Mouse (Mus musculus) adrenal gland, adult 2 months (tissue): ENCODE measurements around the gene Hsp90aa1. TPM values are rescaled to one million over a fixed set of nuclear protein-coding genes. Genes with fewer than 3 reads are reported as not detected.
A peak's percentile ranks its signal among the peaks of the same experiment; 100 is the strongest.
"Not testable (repeated sequence)": the region's sequence is repeated elsewhere in the genome, so short reads cannot be mapped to it uniquely, and the experiment has no call there.

Source experiments
- DNase-seq: peaks from one replicate; pipeline ENCODE4 v3.0.0; 2021
- long read RNA-seq: library from polyadenylated mRNA; stranded (forward); transcript quantifications from one replicate; pipeline ENCODE4 v2.0.0, GENCODE M21; 2021
- polyA plus RNA-seq: library from polyadenylated mRNA; depleted of rRNA; stranded (reverse); fragments of >200 nt; gene quantifications from 2 replicates; pipeline ENCODE4 v1.2.3, GENCODE M21; 2012; rRNA removed
- total RNA-seq, 2 experiments: library from RNA; stranded (reverse); gene quantifications; 2 replicates each; pipeline ENCODE4 v1.2.3; 2021

Gene Hsp90aa1
- total RNA-seq (100 to 1,000 TPM; 854 to 984 TPM), polyA plus RNA-seq (22.5 and 33.7 TPM in 2 replicates)
- long read RNA-seq, transcript Hsp90aa1-202 (11 exons, 3,281 nt): major isoform, 223 of 292 reads
- long read RNA-seq, partial matches to known transcripts: 66 of 292 reads
- long read RNA-seq, other reads (novel, unspliced or antisense): 3 of 292 reads

DNA sequence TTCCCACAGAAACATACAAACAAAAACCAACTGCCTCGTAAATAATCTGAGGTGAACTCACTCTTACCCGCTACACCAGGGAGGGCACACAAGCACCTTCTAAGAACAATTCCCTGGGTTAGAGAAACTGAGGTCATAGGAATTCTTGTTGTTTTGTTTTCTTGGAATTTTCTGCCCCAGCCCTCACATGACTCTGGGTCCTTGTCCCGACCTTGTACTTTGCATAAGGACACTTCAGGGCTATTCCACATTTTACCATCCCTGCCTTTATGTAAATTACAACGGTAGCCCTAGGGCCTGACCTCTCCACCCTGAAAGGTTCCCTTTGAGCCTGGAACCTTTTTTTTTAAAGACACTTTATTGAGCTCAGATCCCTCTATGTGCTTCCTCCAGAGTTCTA is at the start of gene Hsp90aa1:
Hsp90aa1 (minus strand) TSS at position 173 of the 400 bp plus-strand sequence.
- DNase-seq: no peak

DNA sequence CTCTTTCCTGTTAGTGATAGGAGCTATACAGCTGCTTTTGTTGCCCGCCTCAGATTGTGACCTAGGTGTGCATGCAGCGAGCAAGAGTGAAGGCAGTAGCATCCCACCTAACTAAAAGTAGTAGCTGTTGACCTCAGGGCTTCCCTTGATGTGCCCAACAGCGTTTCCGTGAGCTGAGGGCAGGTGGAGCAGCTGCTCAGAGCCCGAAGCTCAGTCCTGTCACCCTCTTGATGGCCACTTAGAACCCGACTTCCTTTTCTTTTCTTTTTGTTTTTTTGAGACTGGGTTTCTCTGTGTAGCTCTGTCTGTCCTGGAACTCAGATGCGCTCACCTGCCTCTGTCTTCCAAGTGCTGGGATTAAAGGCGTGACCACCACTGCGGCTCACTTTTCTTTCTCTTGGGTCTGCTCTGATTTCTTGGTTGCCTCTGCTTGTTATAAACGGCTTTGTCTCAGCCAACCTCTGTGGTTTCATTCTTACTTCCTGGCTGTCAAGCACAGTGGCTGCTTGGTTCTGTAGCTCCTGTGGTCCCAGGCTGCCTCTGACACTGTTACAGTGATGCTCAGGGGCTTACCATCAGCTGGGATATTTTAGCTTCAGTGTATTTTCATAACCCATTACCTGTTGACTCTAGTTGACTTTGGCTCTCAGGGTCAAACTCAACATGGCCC is 48.4 kb upstream of the Hsp90aa1 start:
- DNase-seq: no peak

DNA sequence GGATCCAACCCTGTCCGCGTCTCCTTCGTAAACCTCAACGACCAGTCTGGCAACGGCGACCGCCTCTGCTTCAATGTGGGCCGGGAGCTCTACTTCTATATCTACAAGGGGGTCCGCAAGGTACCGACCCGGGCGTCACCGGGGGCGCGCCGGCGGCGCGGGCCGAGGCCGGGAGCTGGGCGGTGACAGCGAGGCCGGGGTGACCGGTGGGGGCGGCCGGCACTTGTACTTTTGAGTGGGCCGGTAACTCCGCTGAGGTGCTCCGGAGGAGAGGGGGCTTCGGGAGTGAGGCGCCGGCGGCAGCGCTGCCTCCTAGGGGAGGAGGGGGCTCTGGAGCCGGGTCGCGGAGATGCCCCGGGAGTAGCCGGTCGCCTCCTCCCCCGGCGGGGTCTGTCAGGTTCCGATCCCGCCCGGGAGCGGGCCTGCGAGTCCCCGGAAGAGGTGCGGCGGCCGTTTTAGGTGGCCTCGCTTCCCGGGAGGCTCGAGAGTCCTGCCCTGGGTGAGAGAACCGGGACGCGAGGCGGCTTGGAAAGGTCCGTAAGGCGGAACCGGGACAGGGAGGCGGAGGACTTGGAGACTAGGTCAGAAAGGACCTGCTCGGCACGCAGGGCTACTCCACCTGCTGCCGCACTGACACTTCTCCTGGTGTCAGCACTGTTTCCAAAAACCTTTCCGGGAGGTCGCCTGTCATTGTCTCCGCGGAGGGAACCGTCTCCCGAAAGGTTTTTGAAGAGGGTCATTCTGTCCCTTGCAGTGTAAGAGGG is 35.8 kb upstream of the Hsp90aa1 start:
- no peak for DNase-seq

DNA sequence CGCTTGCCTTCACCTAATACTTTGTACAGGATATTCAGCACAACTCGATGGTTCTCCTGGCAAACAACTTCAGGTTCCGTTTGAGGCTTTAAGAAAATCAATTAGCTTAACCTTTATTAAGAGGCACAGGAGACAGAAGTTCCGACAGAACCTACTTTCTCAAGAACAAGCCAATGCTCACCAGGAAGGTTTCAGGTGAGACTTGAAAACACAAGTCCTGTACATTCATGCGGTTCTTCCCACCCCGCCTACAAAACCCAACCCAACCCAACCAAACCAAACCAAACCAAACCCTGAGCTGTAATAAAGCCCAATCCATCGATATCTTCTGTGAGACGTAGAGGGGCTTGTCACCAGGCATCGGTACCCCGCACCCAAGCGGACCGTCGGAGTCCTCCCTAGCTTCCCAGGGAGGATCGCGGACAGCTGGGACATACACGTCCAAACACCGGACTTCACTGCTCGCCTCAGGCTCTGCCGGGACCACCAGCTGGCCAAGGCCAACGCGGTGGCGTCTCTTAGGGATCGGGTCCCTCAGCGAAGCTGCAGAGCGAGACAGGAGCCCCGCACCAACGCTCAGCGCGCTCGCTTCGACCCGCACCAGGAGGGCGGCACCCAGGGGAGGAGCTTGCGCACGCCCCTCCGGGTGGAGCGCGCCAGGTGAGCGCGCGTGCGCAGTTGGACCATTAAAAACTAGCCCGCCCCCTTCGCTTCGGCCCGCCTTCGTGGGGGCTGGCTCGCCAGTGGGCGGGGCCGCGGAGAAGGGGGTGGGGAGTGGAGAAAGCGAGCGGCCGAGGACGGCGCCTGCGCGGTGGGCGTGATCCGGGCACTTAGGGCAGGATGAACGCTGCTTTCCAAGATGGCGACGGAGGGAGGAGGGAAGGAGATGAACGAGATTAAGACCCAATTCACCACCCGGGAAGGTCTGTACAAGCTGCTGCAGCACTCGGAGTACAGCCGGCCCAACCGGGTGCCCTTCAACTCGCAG is 34.9 kb upstream of the Hsp90aa1 start, which contains the start of gene Wdr20:
Wdr20 (plus strand) TSS at position 775 of the 988 bp plus-strand sequence.
- DNase-seq: peak; percentile 99

DNA sequence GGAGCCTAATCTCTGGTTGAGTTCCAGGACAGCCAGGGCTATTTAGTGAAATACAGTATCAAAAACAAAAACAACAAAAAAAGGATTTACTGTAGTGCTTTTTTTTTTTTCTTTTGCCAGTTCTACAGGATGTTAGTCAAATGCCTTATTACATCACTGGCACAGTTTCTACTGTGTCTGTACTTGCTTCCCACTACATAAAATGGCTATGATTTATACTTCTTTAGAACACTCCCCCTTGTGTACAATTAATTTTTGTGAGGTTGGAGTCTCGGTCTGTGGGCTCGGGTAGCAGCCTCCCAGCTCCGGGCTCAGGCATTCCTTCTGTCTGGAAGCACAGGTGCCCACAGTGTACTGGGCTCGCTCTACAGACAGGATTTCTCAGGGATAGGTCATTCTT is 34.1 kb upstream of the Hsp90aa1 start:
- DNase-seq: no peak

DNA sequence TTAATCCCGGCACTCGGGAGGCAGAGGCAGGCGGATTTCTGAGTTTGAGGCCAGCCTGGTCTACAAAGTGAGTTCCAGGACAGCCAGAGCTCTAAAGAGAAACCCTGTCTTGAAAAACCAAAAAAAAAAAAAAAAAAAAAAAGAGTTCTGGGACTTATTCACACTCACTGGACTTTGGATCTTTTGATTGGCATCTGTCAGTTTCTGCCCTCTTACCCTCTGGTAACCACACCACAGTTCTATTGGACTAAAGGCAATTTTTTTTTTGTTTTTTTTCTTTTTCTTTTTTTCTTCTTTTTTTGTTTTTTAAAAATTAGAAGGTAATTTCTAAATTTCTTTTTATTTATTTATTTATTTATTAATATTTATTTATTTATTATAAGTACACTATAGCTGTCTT is 30.7 kb upstream of the Hsp90aa1 start:
- DNase-seq: not testable (repeated sequence)

DNA sequence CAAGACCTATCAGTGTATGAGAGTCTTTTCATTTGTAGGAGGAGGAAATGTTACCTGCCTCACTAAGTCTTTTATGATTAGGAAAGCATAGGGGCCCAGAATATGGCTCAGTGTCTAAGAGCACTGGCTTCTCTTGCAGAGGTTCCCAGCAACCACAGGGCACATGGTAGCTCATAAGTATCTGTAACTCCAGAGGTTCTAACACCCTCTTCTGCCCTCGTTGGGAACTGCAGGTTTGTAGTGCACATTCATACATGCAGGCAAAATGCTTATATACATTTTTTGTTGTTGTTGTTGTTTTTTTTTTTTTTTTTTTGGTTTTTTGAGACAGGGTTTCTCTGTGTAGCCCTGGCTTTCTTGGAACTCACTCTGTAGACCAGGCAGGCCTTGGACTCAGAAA is 23.9 kb upstream of the Hsp90aa1 start:
- DNase-seq: no peak

DNA sequence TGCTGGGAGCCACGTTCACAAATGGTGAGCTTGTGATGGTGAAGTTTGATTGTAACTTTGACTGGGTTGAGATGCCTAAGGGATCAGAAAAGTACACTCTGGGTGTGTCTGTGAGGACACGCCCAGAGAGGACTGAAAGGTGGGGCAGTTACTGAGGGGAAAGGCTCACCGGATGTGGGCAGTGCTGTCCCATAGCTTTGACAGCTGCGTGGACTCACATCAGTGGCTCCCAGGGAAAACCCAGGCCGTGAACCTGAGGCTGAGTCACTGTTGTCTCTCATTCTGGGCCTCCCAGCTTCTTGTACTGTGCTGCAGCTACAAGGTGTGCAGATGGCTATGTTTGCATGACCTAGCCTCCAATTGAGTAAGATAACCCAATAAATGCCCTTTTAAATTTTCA is 23.0 kb upstream of the Hsp90aa1 start:
- DNase-seq: no peak

DNA sequence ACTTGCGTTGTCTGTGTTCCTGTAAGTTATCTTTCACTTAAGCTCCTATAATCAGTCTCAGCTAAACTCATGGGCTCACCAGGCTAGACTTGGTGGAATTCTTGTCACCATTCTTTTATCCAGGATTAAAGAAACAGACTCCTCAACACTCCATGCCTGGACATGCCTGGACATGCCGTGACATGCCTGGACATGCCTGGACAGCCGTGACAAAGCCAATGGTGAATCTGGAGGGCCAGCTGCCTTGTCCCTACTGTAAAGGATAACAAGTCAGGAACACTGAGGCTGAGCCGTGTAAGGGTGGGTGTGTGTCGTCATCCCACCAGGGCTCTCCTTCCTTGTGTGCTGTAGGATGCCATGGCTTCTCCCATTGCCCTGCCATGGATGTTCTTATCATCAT is 22.5 kb upstream of the Hsp90aa1 start:
- DNase-seq: no peak

DNA sequence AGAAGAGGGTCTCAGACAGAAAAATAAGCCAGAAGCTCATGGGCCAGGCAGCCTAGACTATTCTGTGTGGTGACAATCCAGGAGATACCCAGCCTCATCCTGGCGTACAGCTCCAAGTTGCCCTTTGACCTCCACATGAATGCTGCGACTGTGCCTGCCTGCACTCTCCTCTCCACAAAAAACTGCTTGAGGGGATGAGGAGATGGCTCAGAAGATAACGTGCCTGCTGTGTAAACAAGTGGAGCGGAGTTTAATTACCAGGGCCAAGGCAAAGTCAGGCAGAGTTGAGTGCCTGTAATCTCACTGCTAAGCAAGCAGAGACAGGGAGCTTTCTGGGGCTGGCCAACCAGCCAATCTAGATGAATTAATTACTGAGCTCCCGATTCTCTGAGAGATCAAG is 13.5 kb upstream of the Hsp90aa1 start:
- no peak for DNase-seq

DNA sequence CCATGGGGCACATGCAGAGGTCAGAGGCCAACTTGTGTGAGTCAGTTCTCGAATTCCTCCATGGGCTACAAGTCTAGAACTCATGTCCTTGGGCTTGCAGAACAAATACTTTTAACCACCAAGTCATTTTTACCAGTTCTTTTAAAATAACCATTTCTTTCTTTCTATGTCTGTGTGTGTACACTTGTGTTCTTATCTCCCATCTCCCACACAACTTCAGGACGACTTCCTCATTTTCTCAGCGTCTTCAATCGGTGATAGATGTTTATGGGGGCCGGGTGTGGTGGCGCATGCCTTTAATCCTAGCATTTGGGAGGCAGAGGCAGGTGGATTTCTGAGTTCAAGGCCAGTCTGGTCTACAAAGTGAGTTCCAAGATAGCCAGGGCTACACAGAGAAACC is 11.7 kb upstream of the Hsp90aa1 start:
- DNase-seq: no peak

DNA sequence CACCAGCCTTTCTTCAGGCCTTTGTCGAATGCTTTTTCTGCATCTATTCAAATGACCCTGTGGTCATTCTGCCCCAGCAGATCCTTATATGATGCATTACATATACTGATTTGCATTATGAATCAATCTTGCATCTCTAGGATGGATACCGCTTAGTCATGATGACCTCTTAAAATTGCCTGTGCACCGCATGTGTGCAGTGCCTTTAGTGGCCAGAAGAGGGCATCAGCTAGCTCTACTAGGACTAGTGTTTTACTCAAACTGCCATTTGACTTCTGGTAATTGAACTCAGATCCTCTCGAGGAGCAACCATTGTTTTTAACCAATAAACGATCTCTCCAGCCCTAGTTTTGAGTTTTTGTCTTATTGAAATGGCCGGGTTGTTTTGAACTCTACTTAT is 11.3 kb upstream of the Hsp90aa1 start:
- DNase-seq: no peak

DNA sequence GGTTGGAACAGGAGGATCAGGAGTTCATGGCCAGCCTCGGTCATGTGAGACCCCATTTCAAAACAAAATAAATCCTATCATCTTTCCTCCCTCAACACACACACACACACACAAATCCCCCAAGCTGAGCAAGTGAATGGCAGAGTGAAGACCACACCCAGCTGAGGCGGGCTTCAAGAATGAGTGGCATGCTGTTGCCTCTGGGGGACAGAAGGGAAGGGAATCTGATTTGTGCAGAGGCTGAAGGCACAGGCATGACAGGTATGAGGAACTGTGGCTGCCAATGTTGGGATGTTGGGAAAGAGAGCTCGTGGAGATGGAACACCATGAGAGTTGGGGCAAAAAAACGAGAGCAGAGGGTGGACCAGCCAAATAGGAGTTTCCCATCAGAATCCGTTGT is 8.7 kb upstream of the Hsp90aa1 start:
- DNase-seq: no peak

DNA sequence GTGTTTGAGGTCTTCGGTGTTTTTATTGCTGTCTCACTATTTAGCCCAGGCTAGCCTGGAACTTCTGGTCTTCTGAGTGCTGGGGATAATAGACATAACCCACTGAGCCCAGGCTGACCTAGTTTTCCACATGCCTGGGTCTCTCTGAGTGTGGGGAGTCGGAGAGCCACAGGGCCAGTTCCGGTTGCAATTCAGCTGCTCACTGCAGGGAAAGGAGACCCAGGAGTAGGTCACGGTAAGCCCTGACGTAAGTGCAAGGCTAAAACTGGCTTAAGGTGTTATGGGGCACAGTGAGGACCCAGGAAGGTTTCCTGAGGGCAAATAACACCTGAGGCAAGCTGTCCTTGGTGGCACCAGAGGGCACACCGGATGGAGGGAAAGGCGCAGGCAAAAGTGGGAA is 4.9 kb upstream of the Hsp90aa1 start:
- no peak for DNase-seq

DNA sequence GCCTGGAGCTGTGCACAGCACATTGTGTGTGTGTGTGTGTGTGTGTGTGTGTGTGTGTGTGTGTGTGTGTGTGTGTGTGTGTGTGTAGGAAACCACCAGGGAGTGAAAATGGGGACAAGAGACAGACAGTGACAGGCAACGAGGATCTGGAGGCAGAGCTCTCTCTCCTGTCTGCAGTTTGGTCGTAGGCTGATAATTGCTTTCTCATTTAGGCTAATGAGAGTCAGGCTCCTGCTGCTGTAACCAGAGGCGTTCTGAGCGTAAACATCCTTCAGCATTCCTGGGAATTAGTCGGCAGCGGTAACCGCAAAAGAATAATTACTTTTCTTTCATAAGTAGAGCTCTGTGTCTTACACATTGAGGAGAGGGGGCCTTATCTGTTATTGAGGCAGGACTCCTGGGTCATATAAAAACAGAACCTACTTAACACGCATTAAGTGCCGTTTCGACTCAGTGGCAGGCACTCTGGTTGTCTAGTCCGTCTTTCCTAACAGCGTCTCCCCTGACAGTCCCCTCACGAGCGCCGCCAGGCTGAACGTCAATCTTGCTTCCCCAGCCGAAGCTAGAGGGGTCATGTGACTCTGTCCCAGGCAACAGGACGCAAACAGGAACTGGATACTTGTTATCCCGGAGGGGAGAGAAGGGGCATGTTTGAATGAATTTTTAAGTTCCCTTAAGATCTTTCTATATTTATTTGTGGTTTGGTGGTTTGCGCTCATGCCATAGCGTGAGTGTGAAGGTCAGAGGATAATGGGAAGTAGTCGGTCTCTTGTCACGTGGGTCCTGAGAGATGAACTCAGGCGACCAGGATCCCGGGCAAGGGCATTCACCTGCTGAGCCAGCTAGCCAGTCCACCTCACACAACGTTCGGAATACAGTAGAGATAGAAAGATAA is 4.1 kb upstream of the Hsp90aa1 start:
- DNase-seq: peak; percentile 82

DNA sequence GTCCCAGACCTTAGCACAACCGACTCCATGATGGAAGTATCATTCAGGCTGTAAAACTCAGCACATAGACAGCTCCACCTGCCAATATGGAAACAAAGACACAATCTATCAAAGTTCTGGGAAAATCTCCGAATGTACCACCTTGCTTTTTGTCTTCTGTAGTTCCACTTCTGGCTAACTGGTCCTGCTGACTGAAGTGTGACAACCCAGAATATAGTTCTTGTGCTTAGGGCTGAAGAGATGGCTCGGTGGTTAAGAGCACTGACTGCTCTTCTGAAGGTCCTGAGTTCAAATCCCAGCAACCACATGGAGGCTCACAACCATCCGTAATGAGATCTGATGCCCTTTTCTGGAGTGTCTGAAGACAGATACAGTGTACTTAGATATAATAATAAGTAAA is 2.9 kb upstream of the Hsp90aa1 start:
- not testable (repeated sequence) for DNase-seq

DNA sequence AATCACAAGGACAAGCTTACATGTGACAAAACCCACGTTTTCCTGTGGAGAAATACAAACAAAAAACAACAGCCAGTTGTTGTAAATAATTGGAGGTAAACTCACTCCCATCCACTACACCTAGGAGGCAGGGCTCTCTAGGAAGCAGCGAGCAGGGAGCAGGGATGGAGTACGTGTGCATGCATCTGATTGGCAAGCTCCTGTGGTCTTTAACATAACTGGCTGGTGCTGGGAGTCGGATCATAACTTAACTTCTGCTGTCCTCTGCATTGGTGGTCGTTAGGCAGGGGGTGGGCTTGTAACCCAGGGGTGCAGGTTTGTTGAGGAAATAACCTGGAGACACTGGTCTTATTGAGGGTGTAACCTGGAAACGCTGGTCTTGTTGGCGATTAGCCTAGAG is 1.2 kb upstream of the Hsp90aa1 start:
- no peak for DNase-seq

DNA sequence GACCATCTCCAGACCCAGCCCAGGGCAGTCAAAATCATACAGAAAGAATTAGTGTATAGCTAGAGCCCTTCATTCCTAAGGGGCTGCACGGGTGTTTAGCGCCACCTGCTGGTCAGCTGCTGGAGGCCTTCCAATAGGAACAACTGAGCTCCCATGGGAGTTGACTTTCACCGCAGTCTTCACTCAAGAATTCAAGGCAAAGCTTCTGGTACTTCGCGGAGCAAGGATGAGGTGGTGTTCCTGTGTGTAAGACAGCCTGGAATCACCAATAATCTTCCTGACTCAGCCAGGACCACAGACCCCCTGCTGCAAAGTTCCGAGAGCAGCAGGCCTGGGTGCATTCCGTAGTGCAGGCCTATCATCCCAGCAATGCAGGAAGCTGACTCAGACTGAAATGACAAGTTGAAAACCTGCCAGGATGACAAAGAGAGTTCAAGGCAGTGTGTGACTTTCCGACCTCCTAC is 512 bp upstream of the Hsp90aa1 start:
- DNase-seq: peak; percentile 93

DNA sequence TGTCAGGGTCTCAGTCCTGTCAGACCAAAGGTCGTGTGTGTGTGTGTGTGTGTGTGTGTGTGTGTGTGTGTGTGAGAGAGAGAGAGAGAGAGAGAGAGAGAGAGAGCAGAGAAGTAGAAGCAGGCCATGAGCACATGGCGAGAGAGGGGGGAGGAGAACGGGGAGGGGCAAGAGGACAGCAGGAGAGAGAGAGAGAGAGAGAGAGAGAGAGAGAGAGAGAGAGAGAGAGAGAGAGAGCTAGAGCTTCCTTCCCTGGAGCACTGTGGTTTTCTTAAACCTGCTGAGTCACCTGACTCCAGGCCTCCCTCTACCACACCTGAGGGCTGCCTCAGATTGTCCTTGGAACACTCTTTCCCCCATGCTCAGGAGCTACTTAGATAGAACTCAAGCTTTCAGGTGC is 1.2 kb downstream of the Hsp90aa1 start:
- not testable (repeated sequence) for DNase-seq

DNA sequence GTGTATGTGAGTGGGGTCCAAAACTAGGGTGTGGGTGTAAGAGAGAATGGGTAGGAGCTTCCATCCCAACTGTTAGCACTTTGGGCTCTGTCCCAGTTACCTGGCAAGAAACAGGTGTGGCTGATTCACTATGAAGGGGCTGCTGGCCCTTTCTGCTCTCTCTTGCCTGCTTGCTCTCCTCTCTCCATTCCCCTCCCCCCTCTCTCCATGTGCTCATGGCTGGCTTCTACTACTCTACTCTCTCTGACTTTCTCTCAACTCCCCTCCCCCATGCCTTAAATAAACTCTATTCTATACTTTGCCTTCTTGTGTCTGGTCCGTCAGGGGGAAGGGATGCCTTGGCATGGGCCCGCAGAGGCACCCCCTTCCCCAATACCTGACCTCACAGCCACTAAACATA is 1.8 kb downstream of the Hsp90aa1 start:
- DNase-seq: no peak

DNA sequence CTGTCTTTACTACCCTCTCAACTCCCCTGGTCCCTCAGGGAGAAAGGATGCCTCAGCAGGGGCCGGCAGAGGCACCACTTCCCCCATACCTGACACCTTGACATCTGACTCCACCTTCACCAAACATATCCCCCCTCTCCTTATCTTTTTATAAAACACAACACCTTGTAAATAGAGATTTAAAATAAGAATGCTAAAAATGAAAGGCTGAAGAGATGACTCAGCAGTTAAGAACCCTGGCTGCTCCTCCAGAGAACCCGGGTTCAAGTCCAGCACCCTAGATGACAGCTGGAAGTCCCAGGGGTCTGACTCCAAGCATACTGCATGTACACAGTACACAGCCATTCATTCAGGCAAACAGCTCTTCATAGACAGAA is 3.4 kb downstream of the Hsp90aa1 start:
- DNase-seq: no peak
